Mouse (Mus musculus): Measurements from ENCODE around the gene Trim46.
"Not testable (repeated sequence)": the region's sequence is repeated elsewhere in the genome, so short reads cannot be mapped to it uniquely, and the experiment has no call there.

The Trim46 gene

GRCm38 (mm10) chr3:89233562-89234110, 12.5 kb downstream of the Trim46 start:
- no peak for DNase-seq (ENCODE audit: low spot score in 2 of 2)

- DNase-seq (ENCODE audit: low spot score in 2 of 2) = no peak
Measured at GRCm38 (mm10) chr3:89232614-89233013, 13.5 kb downstream of the Trim46 start.

GRCm38 (mm10) chr3:89231772-89232275, 14.3 kb downstream of the Trim46 start:
- no peak for DNase-seq (ENCODE audit: low spot score in 2 of 2)

GRCm38 (mm10) chr3:89231345-89231744, 14.8 kb downstream of the Trim46 start:
- no peak for DNase-seq (ENCODE audit: low spot score in 2 of 2)

- no peak for DNase-seq (ENCODE audit: low spot score in 2 of 2)
Measured at GRCm38 (mm10) chr3:89230561-89230960, 15.5 kb downstream of the Trim46 start.

GRCm38 (mm10) chr3:89229276-89229675, 16.8 kb downstream of the Trim46 start:
- DNase-seq (ENCODE audit: low spot score in 2 of 2) = no peak

GRCm38 (mm10) chr3:89228836-89229235, 17.3 kb downstream of the Trim46 start, which contains the start of gene Muc1:
Muc1 (plus strand) TSS chr3:89229057.
- DNase-seq (ENCODE audit: low spot score in 2 of 2) = no peak

- DNase-seq (ENCODE audit: low spot score in 2 of 2) = peak in 1 of 2 experiments; percentile 88
Measured at GRCm38 (mm10) chr3:89228180-89228549, 17.9 kb downstream of the Trim46 start.

- peak; percentile 85 to 92 for DNase-seq (ENCODE audit: low spot score in 2 of 2)
Measured at GRCm38 (mm10) chr3:89227307-89228179, 18.6 kb downstream of the Trim46 start.

GRCm38 (mm10) chr3:89226900-89227299, 19.2 kb downstream of the Trim46 start, which contains the start of gene Mtx1:
Mtx1 (minus strand) TSS chr3:89227088.
- no peak for DNase-seq (ENCODE audit: low spot score in 2 of 2)

- DNase-seq (ENCODE audit: low spot score in 2 of 2) = no peak
Measured at GRCm38 (mm10) chr3:89226361-89226760, 19.7 kb downstream of the Trim46 start.

- peak in 1 of 2 experiments; percentile 50 for DNase-seq (ENCODE audit: low spot score in 2 of 2)
Measured at GRCm38 (mm10) chr3:89225918-89226317, 20.2 kb downstream of the Trim46 start.

- no peak for DNase-seq (ENCODE audit: low spot score in 2 of 2)
Measured at GRCm38 (mm10) chr3:89225321-89225815, 20.7 kb downstream of the Trim46 start.

- DNase-seq (ENCODE audit: low spot score in 2 of 2) = no peak
Measured at GRCm38 (mm10) chr3:89224796-89225195, 21.3 kb downstream of the Trim46 start.

GRCm38 (mm10) chr3:89221167-89221566, 24.9 kb downstream of the Trim46 start:
- no peak for DNase-seq (ENCODE audit: low spot score in 2 of 2)

GRCm38 (mm10) chr3:89219546-89219945, 26.6 kb downstream of the Trim46 start:
- no peak for DNase-seq (ENCODE audit: low spot score in 2 of 2)

GRCm38 (mm10) chr3:89218271-89218670, 27.8 kb downstream of the Trim46 start:
- no peak for DNase-seq (ENCODE audit: low spot score in 2 of 2)

GRCm38 (mm10) chr3:89216407-89216806, 29.7 kb downstream of the Trim46 start:
- DNase-seq (ENCODE audit: low spot score in 2 of 2) = not testable (repeated sequence)

GRCm38 (mm10) chr3:89215853-89216252, 30.3 kb downstream of the Trim46 start:
- DNase-seq (ENCODE audit: low spot score in 2 of 2) = peak in 1 of 2 experiments; percentile 90

GRCm38 (mm10) chr3:89214681-89215411, 31.3 kb downstream of the Trim46 start, which contains the start of gene Thbs3:
Thbs3 (plus strand) TSS chr3:89215180.
- DNase-seq (ENCODE audit: low spot score in 2 of 2) = no peak

GRCm38 (mm10) chr3:89213803-89214530, 32.1 kb downstream of the Trim46 start:
- peak; percentile 75 to 90 for DNase-seq (ENCODE audit: low spot score in 2 of 2)

All from left cerebral cortex, adult 9 months (tissue).